Mouse (Mus musculus) CH12.LX (cell line): Measurements from ENCODE around the gene Pih1h3b.

Source experiments
- CTCF ChIP-seq, 2 experiments: IDR thresholded peaks in 1 of 2; conservative IDR thresholded peaks in 1 of 2; 2 replicates each; pipeline ENCODE4 v1.5.1; 2011 to 2012; ENCODE audit warnings: low read depth in 2 of 2, low read length in 2 of 2, improper control_type of control experiment in 1 of 2, inconsistent platforms in 1 of 2, mild to moderate bottlenecking in 1 of 2, moderate library complexity in 1 of 2
- GABPA ChIP-seq: IDR thresholded peaks from 2 replicates; pipeline ENCODE4 v1.6.1; 2012; ENCODE audit warnings: low read depth, low read length, improper control_type of control experiment, inconsistent platforms; ENCODE audit not compliant: insufficient replicate concordance
- IRF4 ChIP-seq: IDR thresholded peaks from 2 replicates; pipeline ENCODE4 v1.6.1; 2014; ENCODE audit warnings: low read depth, mild to moderate bottlenecking, inconsistent platforms, low read length, improper control_type of control experiment
- KAT2A ChIP-seq: IDR thresholded peaks from 2 replicates; pipeline ENCODE4 v1.6.1; 2012; ENCODE audit warnings: low read length, improper control_type of control experiment, inconsistent platforms; ENCODE audit not compliant: insufficient replicate concordance
- MAZ ChIP-seq: IDR thresholded peaks from 2 replicates; pipeline ENCODE4 v1.6.1; 2012; ENCODE audit warnings: low read depth, mild to moderate bottlenecking, inconsistent platforms, low read length, improper control_type of control experiment, moderate library complexity
- POLR2A ChIP-seq: IDR thresholded peaks from 2 replicates; pipeline ENCODE4 v1.6.1; 2011; ENCODE audit warnings: low read depth, mild to moderate bottlenecking, improper control_type of control experiment, low read length
- USF1 ChIP-seq: IDR thresholded peaks from 2 replicates; pipeline ENCODE4 v1.6.1; 2014; ENCODE audit warnings: low read depth, mild to moderate bottlenecking, inconsistent platforms, low read length, improper control_type of control experiment

DNA sequence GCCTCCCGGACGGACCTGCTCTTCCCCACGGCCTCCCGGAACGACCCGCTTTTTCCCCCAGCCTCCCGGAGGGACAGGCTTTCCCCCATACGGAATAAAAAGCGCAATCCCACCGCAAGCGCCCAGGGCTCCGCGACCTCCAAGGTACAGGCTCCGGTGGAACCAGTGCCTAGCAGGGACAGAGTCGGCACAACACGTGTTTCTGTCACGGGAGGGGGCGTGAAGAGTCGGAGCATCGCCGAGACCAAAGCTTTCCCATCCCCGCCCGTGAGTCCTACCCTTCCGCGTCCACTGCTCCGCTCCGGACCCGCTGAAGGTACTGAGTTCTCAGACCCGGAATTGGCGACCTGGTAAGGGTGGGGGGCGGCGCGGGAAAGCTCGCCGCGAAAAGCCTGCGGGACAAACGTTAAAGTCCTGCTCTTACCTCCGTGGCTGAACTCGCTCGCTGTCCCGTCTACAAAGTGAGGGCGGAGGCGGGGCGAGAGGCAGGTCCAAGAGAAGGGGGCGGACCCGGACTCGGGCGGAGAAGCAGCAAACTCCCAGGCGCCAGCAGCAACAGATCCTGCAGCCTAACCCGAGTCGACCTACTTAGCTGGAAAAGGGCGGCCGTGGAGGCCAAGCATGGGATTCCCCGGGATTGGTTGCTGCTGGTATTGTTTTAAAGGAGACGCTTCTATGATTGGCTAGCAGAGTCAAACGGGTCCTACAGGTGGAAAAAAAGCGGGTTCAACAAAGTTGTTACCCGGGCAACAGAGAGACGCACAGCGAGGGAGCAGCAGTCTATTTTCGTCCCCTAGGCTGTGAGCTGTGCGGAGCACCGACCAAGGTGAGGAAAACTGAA, at the start of gene Pih1h3b, which contains the start of gene Nup62cl:
- no peak for TF ChIP-seq CTCF (conservative IDR thresholded peaks at IDR 0.05 in 1 of 2, IDR thresholded peaks at IDR 0.05 in 1 of 2; ENCODE audit: low read depth in 2 of 2, low read length in 2 of 2)
- TF ChIP-seq USF1, result no peak
- no peak for TF ChIP-seq MAZ
- TF ChIP-seq POLR2A, result no peak
- TF ChIP-seq IRF4, result no peak
- no peak for TF ChIP-seq KAT2A
- no peak for TF ChIP-seq GABPA
